Mouse (Mus musculus): ENCODE measurements around the gene Rab31.

DNA sequence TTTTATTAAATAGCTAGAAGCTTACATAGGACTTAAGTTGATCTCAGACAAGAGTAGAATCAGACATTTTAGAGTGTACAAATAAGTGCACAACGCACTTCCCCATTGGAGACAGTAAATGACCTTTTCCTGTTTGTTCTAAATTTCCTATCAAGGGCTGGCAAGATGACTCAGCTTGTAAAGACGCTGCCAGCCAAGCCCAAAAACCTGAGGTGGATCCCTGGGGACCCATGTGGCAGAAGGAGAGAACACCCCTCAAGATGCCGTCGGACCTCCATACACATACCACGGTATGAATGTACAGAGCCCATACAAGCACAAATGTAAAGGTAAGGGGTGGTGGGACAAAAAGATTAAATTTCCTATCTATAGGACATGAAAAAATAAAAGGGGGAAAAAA is 35.4 kb downstream of the Rab31 start:
- no peak for TF ChIP-seq CTCF (IDR thresholded peaks at IDR 0.05; ENCODE audit: insufficient read depth, low read length)
- TF ChIP-seq POLR2A (IDR thresholded peaks at IDR 0.05; ENCODE audit: borderline replicate concordance, extremely low read depth, low read depth, low read length) = no peak

Data from lung, adult 2 months (tissue).